Mouse (Mus musculus): ENCODE results near the gene Krtap13-1. TPM values are rescaled to one million over a fixed set of nuclear protein-coding genes. Genes with fewer than 3 reads are reported as not detected.
"Not testable (repeated sequence)": the region's sequence is repeated elsewhere in the genome, so short reads cannot be mapped to it uniquely, and the experiment has no call there.

Krtap13-1 gene
- not detected for total RNA-seq (2021)
- polyA plus RNA-seq (2012; rRNA removed) = not detected in 2 replicates
- long read RNA-seq = 0 reads

- DNase-seq = no peak
Observed at GRCm38 (mm10) chr16:88728812-88729275, at the start of gene Krtap13-1. Gene Krtap13-1 (plus strand): TSS chr16:88728862.

GRCm38 (mm10) chr16:88679099-88679498 lies 49.6 kb upstream of the Krtap13-1 start:
- no peak for DNase-seq

GRCm38 (mm10) chr16:88681282-88681681 lies 47.4 kb upstream of the Krtap13-1 start:
- no peak for DNase-seq

GRCm38 (mm10) chr16:88696256-88696655 lies 32.4 kb upstream of the Krtap13-1 start:
- no peak for DNase-seq

GRCm38 (mm10) chr16:88701072-88701864 lies 27.4 kb upstream of the Krtap13-1 start:
- no peak for DNase-seq

- no peak for DNase-seq
Observed at GRCm38 (mm10) chr16:88707496-88708012, 21.1 kb upstream of the Krtap13-1 start, which contains the start of gene 2310061N02Rik. Gene 2310061N02Rik (minus strand): TSS chr16:88707962.

GRCm38 (mm10) chr16:88710757-88711156 lies 17.9 kb upstream of the Krtap13-1 start:
- DNase-seq = peak; percentile 21

GRCm38 (mm10) chr16:88711245-88711644 lies 17.4 kb upstream of the Krtap13-1 start:
- no peak for DNase-seq

- DNase-seq = no peak
Observed at GRCm38 (mm10) chr16:88716549-88716948, 12.1 kb upstream of the Krtap13-1 start.

- no peak for DNase-seq
Observed at GRCm38 (mm10) chr16:88720031-88720430, 8.6 kb upstream of the Krtap13-1 start.

- DNase-seq = no peak
Observed at GRCm38 (mm10) chr16:88735391-88735790, 6.7 kb downstream of the Krtap13-1 start.

GRCm38 (mm10) chr16:88744750-88745340 lies 16.2 kb downstream of the Krtap13-1 start:
- peak; percentile 3 for DNase-seq

- DNase-seq = no peak
Observed at GRCm38 (mm10) chr16:88747943-88748342, 19.3 kb downstream of the Krtap13-1 start.

- not testable (repeated sequence) for DNase-seq
Observed at GRCm38 (mm10) chr16:88751535-88751934, 22.9 kb downstream of the Krtap13-1 start, which contains the start of gene Krtap13. Gene Krtap13 (minus strand): TSS chr16:88751635.

- DNase-seq = not testable (repeated sequence)
Observed at GRCm38 (mm10) chr16:88758547-88758946, 29.9 kb downstream of the Krtap13-1 start, which contains the start of gene 2310034C09Rik. Gene 2310034C09Rik (plus strand): TSS chr16:88758847.

GRCm38 (mm10) chr16:88774106-88774505 lies 45.4 kb downstream of the Krtap13-1 start, which contains the start of gene 2310057N15Rik:
Gene 2310057N15Rik (minus strand): TSS chr16:88774206.
- no peak for DNase-seq

GRCm38 (mm10) chr16:88777596-88777995 lies 48.9 kb downstream of the Krtap13-1 start, which contains the start of gene Gm5965:
Gene Gm5965 (plus strand): TSS chr16:88777896.
- no peak for DNase-seq

Other genes with a start within 250 kb of the Krtap13-1 start
- gene Cldn17, start 221.9 kb upstream of the Krtap13-1 start, total RNA-seq (2021) = not detected
- gene Cldn17, start 221.9 kb upstream of the Krtap13-1 start, polyA plus RNA-seq (2012; rRNA removed) = not detected in 2 replicates
- gene Cldn8, start 165.7 kb upstream of the Krtap13-1 start, total RNA-seq (2021) = not detected
- not detected in 2 replicates for gene Cldn8, start 165.7 kb upstream of the Krtap13-1 start, polyA plus RNA-seq (2012; rRNA removed)
- gene Krtap24-1, start 116.6 kb upstream of the Krtap13-1 start, total RNA-seq (2021) = not detected
- not detected in 2 replicates for gene Krtap24-1, start 116.6 kb upstream of the Krtap13-1 start, polyA plus RNA-seq (2012; rRNA removed)
- gene 2310079G19Rik, start 101.2 kb upstream of the Krtap13-1 start, total RNA-seq (2021) = not detected
- gene 2310079G19Rik, start 101.2 kb upstream of the Krtap13-1 start, polyA plus RNA-seq (2012; rRNA removed) = not detected in 2 replicates
- not detected for gene Krtap26-1, start 81.1 kb upstream of the Krtap13-1 start, total RNA-seq (2021)
- gene Krtap26-1, start 81.1 kb upstream of the Krtap13-1 start, polyA plus RNA-seq (2012; rRNA removed) = not detected in 2 replicates
- gene Krtap27-1, start 57.2 kb upstream of the Krtap13-1 start, total RNA-seq (2021) = not detected
- gene Krtap27-1, start 57.2 kb upstream of the Krtap13-1 start, polyA plus RNA-seq (2012; rRNA removed) = not detected in 2 replicates
- gene 2310061N02Rik, start 20.9 kb upstream of the Krtap13-1 start, total RNA-seq (2021) = not detected
- not detected in 2 replicates for gene 2310061N02Rik, start 20.9 kb upstream of the Krtap13-1 start, polyA plus RNA-seq (2012; rRNA removed)
- not detected for gene Krtap13, start 22.8 kb downstream of the Krtap13-1 start, total RNA-seq (2021)
- gene Krtap13, start 22.8 kb downstream of the Krtap13-1 start, polyA plus RNA-seq (2012; rRNA removed) = not detected in 2 replicates
- gene 2310034C09Rik, start 30.0 kb downstream of the Krtap13-1 start, total RNA-seq (2021) = not detected
- gene 2310034C09Rik, start 30.0 kb downstream of the Krtap13-1 start, polyA plus RNA-seq (2012; rRNA removed) = not detected in 2 replicates
- gene 2310057N15Rik, start 45.3 kb downstream of the Krtap13-1 start, total RNA-seq (2021) = not detected
- gene 2310057N15Rik, start 45.3 kb downstream of the Krtap13-1 start, polyA plus RNA-seq (2012; rRNA removed) = not detected in 2 replicates
- not detected for gene Gm5965, start 49.0 kb downstream of the Krtap13-1 start, total RNA-seq (2021)
- not detected in 2 replicates for gene Gm5965, start 49.0 kb downstream of the Krtap13-1 start, polyA plus RNA-seq (2012; rRNA removed)
- gene Gm20741, start 83.4 kb downstream of the Krtap13-1 start, total RNA-seq (2021) = not detected
- gene Gm20741, start 83.4 kb downstream of the Krtap13-1 start, polyA plus RNA-seq (2012; rRNA removed) = not detected in 2 replicates
- gene Krtap15, start 91.4 kb downstream of the Krtap13-1 start, total RNA-seq (2021) = not detected
- not detected in 2 replicates for gene Krtap15, start 91.4 kb downstream of the Krtap13-1 start, polyA plus RNA-seq (2012; rRNA removed)
- gene Krtap14, start 97.3 kb downstream of the Krtap13-1 start, total RNA-seq (2021) = not detected
- not detected in 2 replicates for gene Krtap14, start 97.3 kb downstream of the Krtap13-1 start, polyA plus RNA-seq (2012; rRNA removed)
- gene Krtap19-1, start 140.5 kb downstream of the Krtap13-1 start, total RNA-seq (2021) = not detected
- gene Krtap19-1, start 140.5 kb downstream of the Krtap13-1 start, polyA plus RNA-seq (2012; rRNA removed) = not detected in 2 replicates
- not detected for gene Krtap19-2, start 145.4 kb downstream of the Krtap13-1 start, total RNA-seq (2021)
- gene Krtap19-2, start 145.4 kb downstream of the Krtap13-1 start, polyA plus RNA-seq (2012; rRNA removed) = not detected in 2 replicates
- gene Krtap19-3, start 149.2 kb downstream of the Krtap13-1 start, total RNA-seq (2021) = not detected
- not detected in 2 replicates for gene Krtap19-3, start 149.2 kb downstream of the Krtap13-1 start, polyA plus RNA-seq (2012; rRNA removed)
- gene Krtap19-4, start 156.2 kb downstream of the Krtap13-1 start, total RNA-seq (2021) = not detected
- gene Krtap19-4, start 156.2 kb downstream of the Krtap13-1 start, polyA plus RNA-seq (2012; rRNA removed) = not detected in 2 replicates
- not detected for gene Krtap19-5, start 167.6 kb downstream of the Krtap13-1 start, total RNA-seq (2021)
- not detected in 2 replicates for gene Krtap19-5, start 167.6 kb downstream of the Krtap13-1 start, polyA plus RNA-seq (2012; rRNA removed)
- gene Krtap19-9b, start 203.4 kb downstream of the Krtap13-1 start, total RNA-seq (2021) = not detected
- not detected in 2 replicates for gene Krtap19-9b, start 203.4 kb downstream of the Krtap13-1 start, polyA plus RNA-seq (2012; rRNA removed)
- gene Krtap16-3, start 234.0 kb downstream of the Krtap13-1 start, total RNA-seq (2021) = not detected
- not detected in 2 replicates for gene Krtap16-3, start 234.0 kb downstream of the Krtap13-1 start, polyA plus RNA-seq (2012; rRNA removed)